Mouse (Mus musculus) 3T3-L1 (cell line): ENCODE measurements around the gene Rbmx2.
A peak's percentile ranks its signal among the peaks of the same experiment; 100 is the strongest.

Experiments
- DNase-seq: peaks from one replicate; pipeline ENCODE4 v3.0.0-alpha.2; 2015; ENCODE audit warnings: low read depth, low spot score

The Rbmx2 gene

DNA sequence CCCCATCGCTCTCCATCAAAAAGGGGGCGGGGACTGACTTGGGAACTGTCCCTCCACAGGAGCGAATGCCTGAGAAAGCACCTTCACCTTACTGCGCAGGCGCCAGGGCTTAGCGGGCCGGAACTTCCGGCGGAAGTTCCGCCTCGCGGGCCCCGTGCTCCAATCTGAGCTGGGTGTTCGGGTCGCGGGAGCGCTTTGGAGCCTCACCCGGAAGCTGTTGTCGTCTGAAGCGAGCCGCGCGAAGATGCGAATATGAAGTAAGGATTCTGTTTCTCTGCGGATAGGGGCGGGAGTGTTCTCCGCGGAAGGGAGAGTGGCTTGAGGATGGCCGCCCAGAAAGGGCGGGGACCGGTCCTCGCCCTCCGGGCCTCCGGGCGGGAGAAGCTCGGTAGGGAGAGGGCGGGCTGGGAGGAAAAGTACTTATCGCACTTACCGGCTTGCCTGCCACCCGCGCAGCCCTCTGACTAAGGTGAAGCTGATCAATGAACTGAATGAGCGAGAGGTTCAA is at the start of gene Rbmx2:
Rbmx2 (plus strand) TSS at position 141 of the 508 bp plus-strand sequence.
- peak; percentile 93 for DNase-seq

DNA sequence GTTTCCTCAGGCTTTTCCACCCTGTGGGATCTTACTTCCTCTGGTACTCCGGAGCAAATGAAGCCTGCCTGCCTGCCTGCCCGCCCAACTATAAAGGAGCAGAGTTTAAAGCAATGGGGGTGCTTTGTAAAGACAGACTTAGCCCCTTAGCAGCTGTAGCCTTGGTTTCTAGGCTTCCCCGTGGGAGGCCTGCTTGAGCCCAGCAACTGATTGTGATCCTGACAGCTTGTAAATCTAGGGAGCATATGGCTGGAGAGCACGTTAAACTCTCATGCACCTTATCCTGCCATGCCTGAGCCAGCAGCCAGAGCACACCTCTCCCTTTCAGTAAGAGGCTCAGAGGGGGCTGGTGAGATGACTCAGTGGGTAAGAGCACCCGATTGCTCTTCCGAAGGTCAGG is 28.0 kb upstream of the Rbmx2 start:
- DNase-seq, result no peak

DNA sequence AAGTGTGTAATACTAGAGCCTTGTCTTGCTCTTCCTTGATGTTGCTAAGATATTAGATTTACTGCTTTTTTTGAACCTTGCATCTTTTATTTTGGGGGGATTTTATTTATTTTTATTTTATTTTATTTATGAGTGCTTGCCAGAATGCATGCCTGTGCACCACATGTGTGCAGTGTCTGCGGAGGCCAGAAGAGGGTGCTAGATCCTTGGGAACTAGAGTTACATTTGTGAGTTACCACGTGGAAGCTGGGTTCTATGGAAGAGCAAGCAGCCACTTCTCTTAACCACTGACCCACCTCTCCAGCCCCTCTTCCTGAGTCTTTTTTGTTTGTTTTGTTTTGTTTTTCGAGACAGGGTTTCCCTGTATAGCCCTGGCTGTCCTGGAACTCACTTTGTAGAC is 25.2 kb upstream of the Rbmx2 start:
- DNase-seq, result peak; percentile 7

DNA sequence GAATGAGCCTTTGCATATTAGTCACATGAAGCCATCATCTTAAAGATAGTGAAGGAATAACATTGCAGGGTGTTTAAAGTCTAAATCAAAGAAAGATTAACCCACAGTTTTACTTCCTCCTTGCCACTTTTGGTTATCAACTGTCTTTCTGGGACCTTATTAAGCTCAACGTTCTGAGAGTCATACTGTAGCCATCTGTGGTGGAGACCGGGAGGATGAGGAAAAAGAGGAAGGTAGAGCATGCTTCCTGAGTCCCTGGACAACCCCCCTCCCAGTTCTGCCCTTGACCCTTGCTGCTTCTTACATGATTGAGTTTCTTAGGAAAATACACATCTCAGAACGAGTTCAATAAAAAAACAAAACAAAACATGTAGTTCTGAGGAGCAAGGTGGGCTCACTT is 23.1 kb upstream of the Rbmx2 start:
- DNase-seq, result no peak

DNA sequence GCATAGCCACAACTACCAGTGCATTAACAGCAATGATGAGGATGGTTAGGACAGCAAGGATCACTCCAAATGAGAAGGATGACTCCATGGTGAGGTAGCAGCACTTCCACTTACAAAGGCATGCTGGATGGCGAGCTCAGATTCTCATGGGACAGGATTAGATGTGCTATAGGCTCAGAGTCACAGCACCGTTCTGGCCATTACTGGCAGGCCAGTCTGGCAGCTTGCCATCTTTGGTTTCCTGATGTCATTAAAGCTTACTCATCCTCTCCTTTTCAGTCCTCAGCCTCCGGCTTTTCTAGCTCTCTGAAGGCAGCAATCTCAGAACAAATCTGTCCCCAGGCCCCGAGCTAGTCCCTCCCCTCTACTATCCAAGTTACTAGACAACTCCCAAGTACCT is 20.6 kb upstream of the Rbmx2 start, which contains the start of gene Gpr119:
Gpr119 (minus strand) TSS at position 308 of the 400 bp plus-strand sequence.
- peak; percentile 76 for DNase-seq

DNA sequence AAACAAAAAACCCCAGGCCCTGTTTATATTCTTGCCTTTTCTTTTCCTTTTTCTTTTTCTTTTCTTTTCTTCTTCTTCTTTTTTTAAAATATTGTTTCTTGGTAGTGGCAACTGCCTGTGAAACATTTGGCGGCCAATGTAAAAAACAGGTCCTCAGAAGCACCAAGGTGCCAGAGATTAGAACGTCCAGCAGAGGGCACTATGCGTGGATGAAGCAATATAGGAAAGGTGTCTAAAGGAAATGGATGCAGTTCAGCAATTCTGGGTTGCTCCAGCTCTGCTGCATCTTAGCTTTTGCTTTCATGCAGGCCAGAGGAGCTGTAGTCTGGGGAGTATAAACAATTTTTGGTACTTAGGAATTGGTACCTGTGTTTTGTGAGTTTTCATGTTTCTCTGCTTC is 11.4 kb upstream of the Rbmx2 start:
- peak; percentile 74 for DNase-seq

DNA sequence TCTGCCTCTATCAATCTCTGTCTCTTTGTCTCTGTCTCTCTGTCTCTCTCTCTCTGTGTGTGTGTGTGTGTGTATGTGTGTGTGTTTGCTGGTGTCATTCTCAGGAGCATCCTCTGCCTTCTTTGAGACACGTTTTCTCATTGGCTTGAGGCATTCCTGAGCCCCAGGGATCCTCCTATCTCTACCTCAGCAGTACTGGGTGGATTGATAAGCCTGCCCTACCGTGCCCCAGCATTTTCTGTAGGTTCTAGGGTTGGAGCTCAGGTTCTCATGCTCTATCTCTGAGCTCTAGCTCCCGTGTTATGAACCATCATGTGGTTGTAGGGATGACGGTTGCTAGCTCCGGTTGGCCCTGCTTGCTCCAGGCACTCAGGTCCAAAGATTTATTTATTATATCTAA is 10.9 kb upstream of the Rbmx2 start:
- DNase-seq, result no peak

DNA sequence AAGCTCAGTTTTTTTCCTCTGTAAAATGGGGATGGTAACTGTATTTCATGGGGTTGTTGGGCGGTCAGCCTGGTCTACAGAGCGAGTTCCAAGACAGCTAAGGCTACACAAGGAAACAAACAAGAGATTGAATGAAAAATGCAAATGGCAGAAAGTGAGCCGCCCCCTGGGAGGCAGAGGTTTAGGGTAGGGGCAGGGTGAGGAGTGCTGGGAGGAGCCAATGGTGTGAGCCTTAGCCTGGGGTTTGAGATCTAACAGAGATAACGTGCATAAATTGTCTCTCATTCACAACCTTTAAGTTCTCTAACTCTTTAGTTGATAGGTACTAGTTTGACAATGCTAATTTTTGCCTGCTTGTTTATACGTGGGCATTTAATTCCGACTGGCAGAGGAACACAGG is 344 bp upstream of the Rbmx2 start:
- DNase-seq, result no peak

DNA sequence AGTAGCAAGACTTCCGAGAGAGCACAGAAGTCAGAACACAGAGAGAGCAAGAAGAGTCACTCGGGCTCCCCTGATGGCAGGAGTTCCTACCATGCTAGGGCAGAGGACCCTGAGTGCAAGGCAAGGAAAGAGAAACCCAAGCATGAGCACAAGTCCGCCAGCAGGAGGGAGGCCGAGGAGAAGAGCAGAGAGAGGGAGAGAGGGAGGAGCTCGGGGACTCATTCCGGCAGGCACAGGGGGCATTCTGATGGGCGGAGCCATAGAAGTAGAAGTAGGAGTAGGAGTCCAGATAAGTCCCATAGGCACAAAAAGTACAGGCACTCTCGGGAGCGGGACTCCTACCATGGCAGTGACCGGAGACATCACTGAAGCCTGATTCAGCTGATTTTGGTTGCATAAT is 14.9 kb downstream of the Rbmx2 start:
- DNase-seq, result no peak

DNA sequence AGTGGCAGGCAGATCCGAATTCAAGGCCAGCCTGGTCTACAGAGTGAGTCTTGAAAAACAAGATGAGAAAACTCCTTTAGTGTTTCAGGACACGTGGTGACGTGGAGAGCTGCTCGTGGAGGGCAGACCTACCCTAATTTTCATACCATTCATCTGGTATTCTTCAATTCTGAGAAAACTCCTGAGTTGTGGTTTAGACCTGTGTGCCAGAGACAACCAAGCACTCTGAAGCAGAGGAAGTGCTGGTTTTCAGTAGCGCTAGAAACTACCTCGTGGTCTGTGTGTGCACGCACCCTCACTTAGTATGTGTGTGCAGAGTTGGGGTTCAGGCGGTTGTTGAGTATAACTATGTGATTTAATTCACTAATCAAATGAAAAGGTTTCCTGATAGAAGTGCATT is 18.0 kb downstream of the Rbmx2 start:
- no peak for DNase-seq

DNA sequence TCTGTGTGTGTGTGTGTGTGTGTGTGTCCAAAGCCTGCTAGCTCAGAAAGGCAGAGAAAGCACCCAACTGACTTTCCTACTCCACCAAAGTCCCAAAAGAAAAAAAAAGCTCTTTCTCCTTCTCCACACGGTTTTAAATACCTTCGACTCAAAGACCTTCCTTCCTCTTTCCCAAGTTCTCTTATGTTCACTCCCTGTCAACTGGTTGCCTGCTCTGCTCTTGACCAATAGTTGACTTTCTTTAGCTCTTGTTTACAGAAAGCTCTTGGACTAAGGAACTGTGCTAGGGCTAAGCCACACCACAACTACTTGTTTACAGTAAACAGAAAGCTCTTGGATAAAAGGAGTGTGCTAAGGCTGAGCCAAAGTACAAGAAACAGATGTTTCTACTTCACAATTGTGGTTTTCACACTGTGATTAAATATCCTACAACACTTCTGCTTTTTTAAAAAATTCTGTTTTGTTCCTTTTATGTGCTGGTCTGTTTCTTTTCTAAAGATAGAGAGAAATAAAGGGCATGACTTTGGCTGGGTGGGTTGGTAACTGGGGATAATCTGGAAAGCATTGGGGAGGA is 60.0 kb downstream of the Rbmx2 start:
- DNase-seq, result no peak
